Mouse (Mus musculus): ENCODE measurements around the gene Dip2c. TPM values are rescaled to one million over a fixed set of nuclear protein-coding genes. Genes with fewer than 3 reads are reported as not detected.

Dip2c gene
- polyA plus RNA-seq, 1 experiment from 2014 or later = 11.3 TPM

- no peak overlapping the region for H3K9ac ChIP-seq (ENCODE audit: low read length)
- 84% methylated on average over 6 of the region's 6 CpGs for WGBS
- DNase-seq (ENCODE audit: low spot score) = no peak
- no peaks in the 10 kb centered on the region for H3K4me1 ChIP-seq (ENCODE audit: control insufficient read depth, insufficient read depth, low read length)
- H3K9me3 ChIP-seq (ENCODE audit: control insufficient read depth, low read length) = no peaks in the 10 kb centered on the region
- ATAC-seq (ENCODE audit: insufficient read depth, low FRiP score, low TSS enrichment) = no peak
- H3K36me3 ChIP-seq (ENCODE audit: control insufficient read depth, insufficient read depth, low read length) = no peaks in the 10 kb centered on the region
- H3K27ac ChIP-seq (ENCODE audit: low read depth, low read length) = no peak overlapping the region
- no peak overlapping the region for H3K4me2 ChIP-seq (ENCODE audit: low read depth)
- no peaks in the 10 kb centered on the region for H3K27me3 ChIP-seq (ENCODE audit: control insufficient read depth, insufficient read depth, low read length)
- no peak overlapping the region for H3K4me3 ChIP-seq (ENCODE audit: low read depth, low read length)
These were observed 169.4 kb downstream of the Dip2c start for GRCm38 (mm10) chr13:9445533-9446294.

GRCm38 (mm10) chr13:9446448-9447115 lies 170.3 kb downstream of the Dip2c start:
- no peak overlapping the region for H3K4me3 ChIP-seq (ENCODE audit: low read depth, low read length)
- WGBS = 96% methylated on average over 4 of the region's 4 CpGs

GRCm38 (mm10) chr13:9450276-9450675 lies 173.9 kb downstream of the Dip2c start:
- H3K4me1 ChIP-seq (ENCODE audit: control insufficient read depth, insufficient read depth, low read length) = no peaks in the 10 kb centered on the region
- H3K4me2 ChIP-seq (ENCODE audit: low read depth) = no peak overlapping the region
- H3K27ac ChIP-seq (ENCODE audit: low read depth, low read length) = no peak overlapping the region
- H3K27me3 ChIP-seq (ENCODE audit: control insufficient read depth, insufficient read depth, low read length) = no peaks in the 10 kb centered on the region
- H3K9ac ChIP-seq (ENCODE audit: low read length) = no peak overlapping the region
- 83% methylated on average over 3 of the region's 3 CpGs for WGBS
- no peak for DNase-seq (ENCODE audit: low spot score)
- H3K36me3 ChIP-seq (ENCODE audit: control insufficient read depth, insufficient read depth, low read length) = no peaks in the 10 kb centered on the region
- no peaks in the 10 kb centered on the region for H3K9me3 ChIP-seq (ENCODE audit: control insufficient read depth, low read length)
- no peak overlapping the region for H3K4me3 ChIP-seq (ENCODE audit: low read depth, low read length)
- no peak for ATAC-seq (ENCODE audit: insufficient read depth, low FRiP score, low TSS enrichment)

More at GRCm38 (mm10) chr13:9446448-9447115, 170.3 kb downstream of the Dip2c start:
- DNase-seq (ENCODE audit: low spot score) (no peak), ATAC-seq (ENCODE audit: insufficient read depth, low FRiP score, low TSS enrichment) (no peak)
- no peak overlapping the region for H3K27ac ChIP-seq (ENCODE audit: low read depth, low read length)
- H3K36me3 ChIP-seq (ENCODE audit: control insufficient read depth, insufficient read depth, low read length) = no peaks in the 10 kb centered on the region
- H3K27me3 ChIP-seq (ENCODE audit: control insufficient read depth, insufficient read depth, low read length) = no peaks in the 10 kb centered on the region
- no peaks in the 10 kb centered on the region for H3K4me1 ChIP-seq (ENCODE audit: control insufficient read depth, insufficient read depth, low read length)
- H3K9me3 ChIP-seq (ENCODE audit: control insufficient read depth, low read length) = no peaks in the 10 kb centered on the region
- H3K4me2 ChIP-seq (ENCODE audit: low read depth) = no peak overlapping the region
- H3K9ac ChIP-seq (ENCODE audit: low read length) = no peak overlapping the region

- no peaks in the 10 kb centered on the region for H3K9me3 ChIP-seq (ENCODE audit: control insufficient read depth, low read length)
- H3K36me3 ChIP-seq (ENCODE audit: control insufficient read depth, insufficient read depth, low read length) = no peaks in the 10 kb centered on the region
- H3K4me3 ChIP-seq (ENCODE audit: low read depth, low read length) = no peak overlapping the region
- WGBS = 85% methylated on average over 3 of the region's 3 CpGs
- H3K4me2 ChIP-seq (ENCODE audit: low read depth) = no peak overlapping the region
- DNase-seq (ENCODE audit: low spot score) = no peak
- H3K27ac ChIP-seq (ENCODE audit: low read depth, low read length) = no peak overlapping the region
- no peak overlapping the region for H3K9ac ChIP-seq (ENCODE audit: low read length)
- no peak for ATAC-seq (ENCODE audit: insufficient read depth, low FRiP score, low TSS enrichment)
- no peaks in the 10 kb centered on the region for H3K27me3 ChIP-seq (ENCODE audit: control insufficient read depth, insufficient read depth, low read length)
- H3K4me1 ChIP-seq (ENCODE audit: control insufficient read depth, insufficient read depth, low read length) = no peaks in the 10 kb centered on the region
These were observed 175.6 kb downstream of the Dip2c start for GRCm38 (mm10) chr13:9451952-9452351.

- H3K9ac ChIP-seq (ENCODE audit: low read length) = no peak overlapping the region
- no peak overlapping the region for H3K27ac ChIP-seq (ENCODE audit: low read depth, low read length)
- 65% methylated on average over 4 of the region's 4 CpGs for WGBS
- no peaks in the 10 kb centered on the region for H3K36me3 ChIP-seq (ENCODE audit: control insufficient read depth, insufficient read depth, low read length)
- H3K4me2 ChIP-seq (ENCODE audit: low read depth) = no peak overlapping the region
- ATAC-seq (ENCODE audit: insufficient read depth, low FRiP score, low TSS enrichment) = no peak
- H3K4me3 ChIP-seq (ENCODE audit: low read depth, low read length) = no peak overlapping the region
- H3K27me3 ChIP-seq (ENCODE audit: control insufficient read depth, insufficient read depth, low read length) = no peaks in the 10 kb centered on the region
- H3K9me3 ChIP-seq (ENCODE audit: control insufficient read depth, low read length) = no peaks in the 10 kb centered on the region
- no peaks in the 10 kb centered on the region for H3K4me1 ChIP-seq (ENCODE audit: control insufficient read depth, insufficient read depth, low read length)
- no peak for DNase-seq (ENCODE audit: low spot score)
These were observed 178.3 kb downstream of the Dip2c start for GRCm38 (mm10) chr13:9454426-9455177.

- Histone ChIP-seq H3K9ac (ENCODE audit: low read length) (no peak overlapping the region), H3K27ac (ENCODE audit: low read depth, low read length) (no peak overlapping the region), H3K27me3 (ENCODE audit: control insufficient read depth, insufficient read depth, low read length) (no peaks in the 10 kb centered on the region), H3K4me2 (ENCODE audit: low read depth) (no peak overlapping the region), H3K4me1 (ENCODE audit: control insufficient read depth, insufficient read depth, low read length) (no peaks in the 10 kb centered on the region), H3K4me3 (ENCODE audit: low read depth, low read length) (no peak overlapping the region), H3K9me3 (ENCODE audit: control insufficient read depth, low read length) (no peaks in the 10 kb centered on the region), H3K36me3 (ENCODE audit: control insufficient read depth, insufficient read depth, low read length) (no peaks in the 10 kb centered on the region)
- no peak for DNase-seq (ENCODE audit: low spot score)
- no peak for ATAC-seq (ENCODE audit: insufficient read depth, low FRiP score, low TSS enrichment)
- 71% methylated on average over 1 of the region's 1 CpGs for WGBS
These were observed 179.7 kb downstream of the Dip2c start for GRCm38 (mm10) chr13:9455979-9456378.

- no peak overlapping the region for H3K4me3 ChIP-seq (ENCODE audit: low read depth, low read length)
- H3K4me2 ChIP-seq (ENCODE audit: low read depth) = no peak overlapping the region
- no peak overlapping the region for H3K9ac ChIP-seq (ENCODE audit: low read length)
- no peak for ATAC-seq (ENCODE audit: insufficient read depth, low FRiP score, low TSS enrichment)
- 89% methylated on average over 8 of the region's 8 CpGs for WGBS
- no peaks in the 10 kb centered on the region for H3K4me1 ChIP-seq (ENCODE audit: control insufficient read depth, insufficient read depth, low read length)
- no peak for DNase-seq (ENCODE audit: low spot score)
- no peaks in the 10 kb centered on the region for H3K36me3 ChIP-seq (ENCODE audit: control insufficient read depth, insufficient read depth, low read length)
- no peaks in the 10 kb centered on the region for H3K9me3 ChIP-seq (ENCODE audit: control insufficient read depth, low read length)
- H3K27ac ChIP-seq (ENCODE audit: low read depth, low read length) = no peak overlapping the region
- no peaks in the 10 kb centered on the region for H3K27me3 ChIP-seq (ENCODE audit: control insufficient read depth, insufficient read depth, low read length)
These were observed 181.3 kb downstream of the Dip2c start for GRCm38 (mm10) chr13:9457420-9458308.

GRCm38 (mm10) chr13:9464457-9464856 lies 188.1 kb downstream of the Dip2c start:
- ATAC-seq (ENCODE audit: insufficient read depth, low FRiP score, low TSS enrichment) (no peak), DNase-seq (ENCODE audit: low spot score) (no peak)
- Histone ChIP-seq H3K9ac (ENCODE audit: low read length) (no peak overlapping the region), H3K4me1 (ENCODE audit: control insufficient read depth, insufficient read depth, low read length) (no peaks in the 10 kb centered on the region), H3K27me3 (ENCODE audit: control insufficient read depth, insufficient read depth, low read length) (no peaks in the 10 kb centered on the region), H3K4me2 (ENCODE audit: low read depth) (no peak overlapping the region), H3K4me3 (ENCODE audit: low read depth, low read length) (no peak overlapping the region), H3K27ac (ENCODE audit: low read depth, low read length) (no peak overlapping the region), H3K9me3 (ENCODE audit: control insufficient read depth, low read length) (no peaks in the 10 kb centered on the region), H3K36me3 (ENCODE audit: control insufficient read depth, insufficient read depth, low read length) (no peaks in the 10 kb centered on the region)
- WGBS = 87% methylated on average over 3 of the region's 3 CpGs

Measured in neural tube, embryonic 11.5 days (tissue).